Mouse (Mus musculus): ENCODE results near the gene Kcnt2. TPM values are rescaled to one million over a fixed set of nuclear protein-coding genes. Genes with fewer than 3 reads are reported as not detected.

The Kcnt2 gene
- total and polyA plus RNA-seq, 2 experiments from 2014 or later = 2.7 to 5.4 TPM

DNA sequence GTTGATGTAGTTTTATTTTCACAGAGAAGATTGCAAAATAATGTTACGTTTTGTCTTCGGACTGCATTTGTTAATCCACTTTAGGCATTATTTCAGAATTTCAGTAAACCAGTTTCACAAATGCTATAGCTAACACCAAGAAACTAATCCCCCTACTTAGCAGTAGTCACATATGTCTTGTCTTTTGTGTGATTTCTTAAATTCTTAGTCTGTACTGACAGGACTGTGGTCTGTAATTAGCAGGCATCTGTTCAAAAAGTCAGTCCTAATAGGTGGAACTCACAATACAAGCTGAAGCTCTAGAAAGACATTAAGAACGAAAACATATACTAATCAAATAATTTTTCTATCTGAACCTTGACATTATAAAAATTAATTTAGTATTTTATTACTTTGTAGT is 332.6 kb downstream of the Kcnt2 start:
- TF ChIP-seq CTCF (IDR thresholded peaks at IDR 0.05; ENCODE audit: low read depth) = no peak
- WGBS = 81% methylated on average over 3 of the region's 3 CpGs
- DNase-seq (ENCODE audit: low spot score) (no peak), ATAC-seq (no peak)
- Histone ChIP-seq H3K27ac (no peak overlapping the region), H3K4me1 (ENCODE audit: insufficient read depth, low read length) (no peaks in the 10 kb centered on the region), H3K27me3 (ENCODE audit: insufficient read depth, low read length) (no peaks in the 10 kb centered on the region), H3K36me3 (ENCODE audit: insufficient read depth, low read length) (no peaks in the 10 kb centered on the region), H3K4me3 (ENCODE audit: low read length) (no peak overlapping the region), H3K9me3 (ENCODE audit: low read length) (no peaks in the 10 kb centered on the region), H3K4me2 (ENCODE audit: low read depth, low read length) (no peak overlapping the region), H3K9ac (replicated peaks; ENCODE audit: low read length) (no peak overlapping the region)

DNA sequence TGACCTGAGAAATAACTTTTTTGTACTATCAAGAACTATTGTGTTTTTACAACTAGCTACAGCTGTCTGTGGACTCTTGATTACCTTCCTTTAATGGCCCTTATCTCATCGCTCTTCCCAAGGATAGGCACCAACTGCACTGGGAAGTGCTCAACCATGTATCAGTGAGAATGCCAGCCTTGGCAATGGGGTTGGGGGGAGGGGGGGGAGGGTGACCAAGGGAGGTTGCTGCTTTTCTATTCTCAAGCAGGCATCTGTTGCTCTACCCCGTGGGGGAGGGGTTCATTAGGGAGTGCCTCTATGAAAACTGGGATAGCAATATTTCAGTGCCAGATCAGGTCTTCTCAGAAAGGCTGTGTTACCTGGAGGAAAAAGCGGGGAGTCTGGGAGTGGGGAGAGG is 342.3 kb downstream of the Kcnt2 start:
- no peak overlapping the region for H3K4me2 ChIP-seq (ENCODE audit: low read depth, low read length)
- DNase-seq (ENCODE audit: low spot score) = no peak
- no peaks in the 10 kb centered on the region for H3K36me3 ChIP-seq (ENCODE audit: insufficient read depth, low read length)
- TF ChIP-seq CTCF (IDR thresholded peaks at IDR 0.05; ENCODE audit: low read depth) = no peak
- ATAC-seq = no peak
- H3K27ac ChIP-seq = no peak overlapping the region
- no peaks in the 10 kb centered on the region for H3K9me3 ChIP-seq (ENCODE audit: low read length)
- no peak overlapping the region for H3K4me3 ChIP-seq (ENCODE audit: low read length)
- H3K27me3 ChIP-seq (ENCODE audit: insufficient read depth, low read length) = no peaks in the 10 kb centered on the region
- H3K4me1 ChIP-seq (ENCODE audit: insufficient read depth, low read length) = no peaks in the 10 kb centered on the region
- 75% methylated on average over 3 of the region's 3 CpGs for WGBS
- no peak overlapping the region for H3K9ac ChIP-seq (replicated peaks; ENCODE audit: low read length)

DNA sequence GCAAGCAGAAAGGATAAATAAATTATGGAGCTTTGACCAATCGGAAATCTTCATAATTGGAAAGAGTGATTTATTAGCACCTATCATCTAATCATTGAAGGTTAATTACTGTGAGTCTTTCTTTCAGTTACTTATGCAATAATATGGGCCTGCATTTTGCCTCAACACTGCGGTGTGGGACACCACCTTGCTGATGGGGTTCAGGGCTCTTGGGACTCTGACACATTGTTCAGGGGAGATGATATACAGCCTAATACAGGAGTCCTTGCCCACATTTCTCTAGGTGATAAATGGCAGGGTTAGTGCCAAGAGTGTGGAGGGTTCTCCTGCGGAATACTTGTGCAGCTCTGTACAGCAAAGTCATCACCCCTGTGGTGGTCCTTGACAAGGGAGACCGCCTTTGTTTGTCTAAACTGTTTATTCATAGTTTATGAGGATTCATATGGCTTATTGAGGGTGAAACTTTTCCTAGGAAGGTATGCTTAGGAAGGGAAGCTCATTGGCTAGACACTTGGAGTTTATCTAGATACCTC is 362.9 kb downstream of the Kcnt2 start:
- Histone ChIP-seq H3K9me3 (ENCODE audit: low read length) (no peaks in the 10 kb centered on the region), H3K4me1 (ENCODE audit: insufficient read depth, low read length) (no peaks in the 10 kb centered on the region)

DNA sequence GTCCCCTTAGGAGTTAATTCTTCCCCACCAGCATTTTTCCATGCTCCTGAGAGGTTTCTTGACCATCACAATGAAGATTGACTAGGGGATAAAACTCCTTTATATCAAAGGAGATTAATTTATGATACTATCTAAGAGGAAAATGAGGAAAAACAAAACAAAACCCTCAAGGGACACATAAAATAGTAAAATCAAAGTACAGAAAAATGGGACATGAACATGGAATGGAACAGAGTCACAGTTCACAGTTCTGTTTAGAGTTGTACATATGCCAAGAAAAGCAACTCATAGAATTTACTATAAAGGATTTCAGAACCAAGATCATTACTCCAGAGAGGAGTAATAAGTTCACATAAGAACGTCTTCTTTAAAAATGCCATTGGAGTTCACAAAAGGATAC is 367.1 kb downstream of the Kcnt2 start:
- H3K4me3 ChIP-seq (ENCODE audit: low read length) = no peak overlapping the region
- H3K9me3 ChIP-seq (ENCODE audit: low read length) = no peaks in the 10 kb centered on the region
- ATAC-seq = no peak
- H3K27me3 ChIP-seq (ENCODE audit: insufficient read depth, low read length) = no peaks in the 10 kb centered on the region
- DNase-seq (ENCODE audit: low spot score) = no peak
- 72% methylated on average over 1 of the region's 1 CpGs for WGBS
- no peak overlapping the region for H3K27ac ChIP-seq
- H3K4me2 ChIP-seq (ENCODE audit: low read depth, low read length) = no peak overlapping the region
- TF ChIP-seq CTCF (IDR thresholded peaks at IDR 0.05; ENCODE audit: low read depth) = no peak
- H3K9ac ChIP-seq (replicated peaks; ENCODE audit: low read length) = no peak overlapping the region
- H3K36me3 ChIP-seq (ENCODE audit: insufficient read depth, low read length) = no peaks in the 10 kb centered on the region
- no peaks in the 10 kb centered on the region for H3K4me1 ChIP-seq (ENCODE audit: insufficient read depth, low read length)

More for the DNA sequence above, 362.9 kb downstream of the Kcnt2 start:
- 85% methylated on average over 4 of the region's 4 CpGs for WGBS
- Histone ChIP-seq H3K9ac (replicated peaks; ENCODE audit: low read length) (no peak overlapping the region), H3K36me3 (ENCODE audit: insufficient read depth, low read length) (no peaks in the 10 kb centered on the region), H3K27ac (no peak overlapping the region), H3K27me3 (ENCODE audit: insufficient read depth, low read length) (no peaks in the 10 kb centered on the region), H3K4me2 (ENCODE audit: low read depth, low read length) (no peak overlapping the region), H3K4me3 (ENCODE audit: low read length) (no peak overlapping the region)
- no peak for TF ChIP-seq CTCF (IDR thresholded peaks at IDR 0.05; ENCODE audit: low read depth)
- ATAC-seq (no peak), DNase-seq (ENCODE audit: low spot score) (no peak)

DNA sequence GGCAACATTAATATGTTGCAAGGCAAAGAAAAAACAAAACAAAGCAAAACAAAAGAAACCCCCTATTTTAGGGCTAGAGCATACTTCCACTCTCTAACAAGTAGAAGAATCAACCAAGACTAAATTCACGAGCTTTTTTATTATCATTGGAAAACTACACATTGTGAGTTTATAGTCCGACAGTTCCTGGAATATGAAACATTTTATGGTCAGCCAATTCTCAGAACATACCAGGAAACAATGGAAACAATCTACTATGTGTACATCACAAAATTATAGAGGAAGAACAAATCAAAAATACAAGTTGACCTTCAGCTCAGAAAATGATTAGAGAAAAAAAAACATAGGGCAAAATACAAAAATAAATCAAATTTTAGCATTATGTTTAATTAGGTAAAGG is 368.9 kb downstream of the Kcnt2 start:
- Histone ChIP-seq H3K4me3 (ENCODE audit: low read length) (no peak overlapping the region), H3K27ac (no peak overlapping the region), H3K9ac (replicated peaks; ENCODE audit: low read length) (no peak overlapping the region), H3K27me3 (ENCODE audit: insufficient read depth, low read length) (no peaks in the 10 kb centered on the region), H3K36me3 (ENCODE audit: insufficient read depth, low read length) (no peaks in the 10 kb centered on the region), H3K4me1 (ENCODE audit: insufficient read depth, low read length) (no peaks in the 10 kb centered on the region), H3K4me2 (ENCODE audit: low read depth, low read length) (no peak overlapping the region), H3K9me3 (ENCODE audit: low read length) (no peaks in the 10 kb centered on the region)
- WGBS = 84% methylated on average over 2 of the region's 2 CpGs
- DNase-seq (ENCODE audit: low spot score) (no peak), ATAC-seq (no peak)
- TF ChIP-seq CTCF (IDR thresholded peaks at IDR 0.05; ENCODE audit: low read depth) = no peak

DNA sequence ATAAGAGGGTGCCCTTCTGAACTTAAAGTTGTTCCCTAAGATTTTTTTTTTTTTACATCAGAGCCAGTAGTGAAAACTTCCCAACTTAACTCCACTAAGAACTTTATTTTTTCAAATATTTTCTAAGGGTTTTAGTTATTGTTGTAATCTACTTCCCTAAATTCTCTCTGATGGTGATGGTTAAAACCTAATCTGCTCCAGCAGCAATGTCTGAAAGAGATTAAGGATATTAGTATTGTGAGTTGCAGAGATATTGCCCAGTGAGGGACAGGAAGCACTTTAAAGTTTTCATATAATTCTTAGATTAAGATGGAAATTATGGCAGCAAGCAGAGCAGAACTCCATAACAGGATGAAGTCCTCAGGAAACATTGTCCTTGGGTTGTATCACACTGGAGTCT is 372.2 kb downstream of the Kcnt2 start:
- ATAC-seq (no peak), DNase-seq (ENCODE audit: low spot score) (no peak)
- Histone ChIP-seq H3K4me1 (ENCODE audit: insufficient read depth, low read length) (no peaks in the 10 kb centered on the region), H3K4me2 (ENCODE audit: low read depth, low read length) (no peak overlapping the region), H3K36me3 (ENCODE audit: insufficient read depth, low read length) (no peaks in the 10 kb centered on the region), H3K4me3 (ENCODE audit: low read length) (no peak overlapping the region), H3K9me3 (ENCODE audit: low read length) (no peaks in the 10 kb centered on the region), H3K27me3 (ENCODE audit: insufficient read depth, low read length) (no peaks in the 10 kb centered on the region), H3K27ac (no peak overlapping the region), H3K9ac (replicated peaks; ENCODE audit: low read length) (no peak overlapping the region)
- no peak for TF ChIP-seq CTCF (IDR thresholded peaks at IDR 0.05; ENCODE audit: low read depth)

DNA sequence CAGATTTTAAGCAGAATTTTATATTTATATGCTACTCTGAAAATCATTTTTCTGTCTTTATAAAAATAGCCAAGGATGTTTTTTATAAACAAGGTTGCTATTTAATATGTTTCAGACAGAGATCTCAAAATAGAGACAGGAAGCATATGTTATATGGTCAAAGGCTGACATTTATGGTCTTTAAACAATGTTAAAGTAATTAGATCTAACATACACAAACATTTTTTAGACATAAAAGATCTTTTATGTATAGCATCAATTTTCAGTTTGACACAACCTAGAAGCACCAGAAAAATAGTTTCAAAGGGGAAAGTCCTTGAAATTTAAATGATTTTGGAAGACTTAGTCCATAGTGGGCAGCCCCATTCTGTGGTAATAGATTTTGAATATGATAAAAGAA is 379.0 kb downstream of the Kcnt2 start:
- no peak for TF ChIP-seq CTCF (IDR thresholded peaks at IDR 0.05; ENCODE audit: low read depth)
- Histone ChIP-seq H3K27me3 (ENCODE audit: insufficient read depth, low read length) (no peaks in the 10 kb centered on the region), H3K4me3 (ENCODE audit: low read length) (no peak overlapping the region), H3K4me1 (ENCODE audit: insufficient read depth, low read length) (no peaks in the 10 kb centered on the region), H3K36me3 (ENCODE audit: insufficient read depth, low read length) (no peaks in the 10 kb centered on the region), H3K9me3 (ENCODE audit: low read length) (no peaks in the 10 kb centered on the region), H3K9ac (replicated peaks; ENCODE audit: low read length) (no peak overlapping the region), H3K27ac (no peak overlapping the region), H3K4me2 (ENCODE audit: low read depth, low read length) (no peak overlapping the region)
- DNase-seq (ENCODE audit: low spot score) (no peak), ATAC-seq (no peak)

All from hindbrain, postnatal 0 days (tissue).